Mouse (Mus musculus) left cerebral cortex, adult 8-10 months (tissue): Measurements from ENCODE around the gene Cept1. TPM values are rescaled to one million over a fixed set of nuclear protein-coding genes. Genes with fewer than 3 reads are reported as not detected.

ENCODE experiments used
- DNase-seq, 2 experiments: peaks; one replicate each; pipeline ENCODE4 v3.0.0; 2022; ENCODE audit warnings: low spot score in 2 of 2
- total RNA-seq, 4 experiments: library from RNA; stranded (reverse); gene quantifications; 2 replicates each; pipeline ENCODE4 v1.2.4; 2022

Gene Cept1
- total RNA-seq, 4 experiments from 2014 or later, result 43.1 to 55.1 (median 48.8) TPM

DNA sequence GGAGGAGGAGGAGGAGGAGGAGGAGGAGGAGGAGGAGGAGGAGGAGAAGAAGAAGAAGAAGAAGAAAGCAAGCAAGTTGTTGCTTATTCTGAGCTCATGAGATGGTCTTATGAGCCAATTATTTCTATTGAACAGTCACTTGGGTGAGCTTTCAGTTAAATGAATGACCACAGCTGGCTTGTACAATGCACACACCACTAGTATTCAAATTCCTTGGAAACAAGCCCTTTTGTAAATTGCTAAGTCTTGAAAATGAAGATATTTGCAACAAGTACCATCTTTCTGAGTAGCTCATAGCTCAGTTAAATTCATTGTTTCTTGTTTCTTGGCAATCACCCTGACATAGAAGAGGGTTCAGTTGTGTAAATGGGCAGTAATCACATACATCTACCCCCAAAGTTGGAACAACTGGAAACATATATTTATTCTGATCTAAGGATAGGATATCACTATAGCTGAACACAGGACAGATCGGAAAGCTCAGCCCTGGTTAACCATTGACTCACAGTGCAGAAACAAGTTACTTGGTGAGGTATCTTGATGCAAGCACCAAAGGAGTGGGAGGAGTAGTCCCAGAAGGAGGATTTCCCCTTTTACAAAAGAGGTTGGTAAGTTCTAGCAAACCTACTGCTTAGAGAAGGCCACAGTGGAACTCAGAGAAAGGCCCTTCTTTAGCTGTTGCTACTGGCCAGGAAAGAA, 52.1 kb downstream of the Cept1 start:
- DNase-seq, result no peak

DNA sequence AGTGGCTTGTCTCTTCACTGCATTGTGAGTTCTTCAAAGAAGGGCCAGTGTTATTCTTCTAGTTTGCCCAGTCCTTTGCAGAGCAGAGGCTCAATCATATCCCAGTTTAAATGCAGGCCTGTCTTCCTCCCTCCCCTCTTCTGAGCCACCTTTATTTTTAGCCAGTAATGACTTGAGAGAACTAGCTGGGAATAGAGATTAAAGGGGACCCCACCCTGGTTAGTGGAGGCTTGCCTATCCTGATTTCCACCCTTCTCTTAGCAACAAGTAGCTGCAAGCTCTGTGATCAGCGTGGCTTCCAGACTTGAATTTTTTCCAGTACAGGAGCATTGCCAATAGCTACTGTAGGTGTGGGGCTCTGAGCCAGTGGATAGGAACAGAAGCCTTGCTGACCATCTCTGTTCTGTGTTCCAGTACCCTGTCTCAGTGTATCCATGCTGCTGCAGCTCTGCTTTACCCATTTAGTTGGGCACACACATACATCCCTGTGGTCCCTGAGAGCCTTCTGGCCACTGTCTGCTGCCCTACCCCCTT, 53.1 kb downstream of the Cept1 start:
- no peak for DNase-seq

DNA sequence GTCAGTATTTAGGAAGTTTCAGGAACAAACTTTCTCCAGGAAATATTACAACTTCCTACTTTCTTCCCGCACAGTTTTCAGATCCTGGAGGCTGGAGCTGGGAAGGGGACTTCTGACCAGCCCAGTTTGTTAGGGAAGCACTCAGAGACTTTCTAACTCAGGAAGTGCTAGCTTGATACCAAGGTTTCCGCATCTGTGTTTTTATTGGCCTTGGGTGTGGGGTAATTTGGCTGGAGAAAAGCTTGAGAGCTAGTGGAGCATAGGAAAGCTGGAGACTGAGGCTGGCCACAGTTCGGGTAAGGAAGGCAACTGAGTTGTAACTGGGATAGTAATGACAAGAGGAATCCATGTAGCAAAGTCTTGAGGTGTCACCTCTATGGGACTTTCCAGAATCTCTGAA, 53.7 kb downstream of the Cept1 start:
- DNase-seq, result no peak

DNA sequence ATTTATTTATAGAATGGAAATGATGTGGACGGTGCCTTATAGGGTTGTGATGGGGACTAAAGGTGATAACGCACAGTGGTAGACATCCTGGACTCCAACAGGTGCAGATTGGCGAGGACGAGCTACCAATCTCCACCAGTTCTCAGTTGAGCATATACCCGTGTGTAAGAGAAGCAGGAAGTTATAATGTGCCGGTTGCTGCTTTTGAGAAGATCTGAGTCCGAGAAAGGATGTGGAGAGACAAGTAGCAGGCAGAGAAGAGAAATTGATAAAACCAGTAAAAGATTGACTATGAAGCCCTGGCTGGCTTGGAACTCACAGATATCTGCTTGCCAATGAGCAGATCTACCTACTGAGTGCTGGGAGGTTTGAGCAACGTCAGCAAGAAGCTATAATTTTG, 54.4 kb downstream of the Cept1 start:
- DNase-seq, result no peak

DNA sequence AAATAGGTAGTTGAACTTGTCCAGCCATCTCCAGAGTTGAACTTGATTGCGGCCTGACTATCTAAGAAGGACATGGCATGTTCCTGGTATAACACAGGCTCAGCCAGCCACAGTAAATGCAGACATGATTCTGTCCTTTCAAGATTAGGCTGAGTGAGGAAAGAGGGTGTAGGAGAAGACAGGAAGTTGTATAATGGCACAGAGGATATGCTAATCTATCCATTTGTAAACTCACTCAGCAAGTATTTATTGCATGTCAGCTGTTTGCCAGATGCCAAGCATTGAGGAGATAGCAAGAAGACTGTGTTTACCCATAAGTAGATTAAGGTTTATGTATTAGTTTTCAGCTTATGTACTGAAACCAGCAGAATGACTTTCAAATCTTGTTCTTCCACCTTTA, 54.9 kb downstream of the Cept1 start:
- DNase-seq, result no peak

DNA sequence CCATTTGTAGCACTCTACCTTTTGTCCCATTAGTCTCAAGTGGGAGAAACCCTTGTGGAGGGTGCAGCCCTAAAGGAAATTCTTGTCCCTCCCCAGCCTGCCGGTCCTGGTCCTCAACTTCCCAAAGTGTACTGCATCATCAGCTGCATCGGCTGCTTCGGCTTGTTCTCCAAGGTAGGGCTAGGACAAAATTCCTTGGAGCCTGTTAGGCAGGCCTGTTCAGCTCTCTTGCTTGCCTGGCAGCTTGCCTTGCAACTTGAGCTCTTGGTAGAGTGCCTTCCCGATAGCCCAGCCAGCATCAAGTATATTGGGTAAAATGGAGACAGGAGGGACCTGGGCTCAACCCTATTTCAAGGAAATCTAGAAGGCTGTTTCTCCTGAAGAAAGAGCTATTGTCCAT, 57.4 kb downstream of the Cept1 start:
- no peak for DNase-seq

DNA sequence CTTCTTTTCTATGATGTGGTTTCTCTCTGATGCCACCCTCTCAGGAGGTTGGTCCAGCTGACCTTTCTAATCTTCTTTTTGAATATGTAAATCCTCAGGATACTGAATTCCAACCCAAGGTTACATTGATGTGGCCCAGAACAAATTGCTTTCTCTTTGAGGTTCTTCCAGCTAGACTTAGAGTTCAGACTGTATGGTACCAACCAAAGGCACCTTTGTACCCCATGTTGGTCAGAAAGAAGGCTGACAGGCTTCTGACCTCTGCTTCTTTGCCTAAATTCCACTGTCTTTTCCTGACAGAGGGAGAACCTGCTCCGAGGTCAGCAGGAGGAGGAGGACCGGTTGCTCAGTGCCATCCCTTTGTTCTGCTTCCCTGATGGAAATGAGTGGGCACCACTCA, 60.1 kb downstream of the Cept1 start:
- DNase-seq, result no peak

DNA sequence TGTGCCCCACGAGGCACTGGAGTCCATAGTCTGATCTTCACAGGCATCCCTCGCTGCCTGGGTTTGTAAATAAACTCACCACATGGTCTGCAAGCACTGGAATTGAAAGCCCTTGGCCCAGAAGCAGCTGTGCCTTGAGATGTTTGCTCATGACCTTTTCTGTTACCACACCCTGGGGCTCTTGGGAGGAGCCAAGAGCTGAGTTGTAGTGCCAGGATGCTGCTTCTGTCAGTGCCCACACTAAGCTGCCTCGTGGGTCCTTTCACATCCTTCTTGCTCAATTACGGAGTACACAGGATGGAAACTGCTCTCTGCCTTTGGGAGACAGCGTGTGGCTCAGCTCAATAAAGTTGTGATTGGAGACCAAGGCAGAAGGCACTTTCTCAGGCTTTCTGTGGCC, 61.8 kb downstream of the Cept1 start:
- no peak for DNase-seq

DNA sequence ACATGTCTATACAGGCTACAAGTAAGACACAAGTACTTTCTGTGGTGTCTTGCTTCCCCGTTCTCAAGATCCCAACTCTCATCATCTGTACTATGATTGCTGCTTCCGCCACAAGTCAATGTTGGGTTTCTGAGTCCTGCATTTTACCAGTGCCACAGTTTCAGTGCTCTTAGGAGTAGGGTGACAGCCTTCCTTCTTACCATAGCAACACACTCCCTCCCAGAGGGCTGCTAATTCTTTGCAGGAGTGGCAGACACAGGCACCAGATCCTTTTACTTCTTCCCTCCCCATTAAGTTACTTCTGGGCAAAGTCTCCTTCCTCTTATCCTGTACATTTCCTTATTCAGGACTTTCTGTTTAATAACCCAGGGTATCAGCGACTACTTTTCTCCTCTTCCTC, 62.7 kb downstream of the Cept1 start:
- no peak for DNase-seq

DNA sequence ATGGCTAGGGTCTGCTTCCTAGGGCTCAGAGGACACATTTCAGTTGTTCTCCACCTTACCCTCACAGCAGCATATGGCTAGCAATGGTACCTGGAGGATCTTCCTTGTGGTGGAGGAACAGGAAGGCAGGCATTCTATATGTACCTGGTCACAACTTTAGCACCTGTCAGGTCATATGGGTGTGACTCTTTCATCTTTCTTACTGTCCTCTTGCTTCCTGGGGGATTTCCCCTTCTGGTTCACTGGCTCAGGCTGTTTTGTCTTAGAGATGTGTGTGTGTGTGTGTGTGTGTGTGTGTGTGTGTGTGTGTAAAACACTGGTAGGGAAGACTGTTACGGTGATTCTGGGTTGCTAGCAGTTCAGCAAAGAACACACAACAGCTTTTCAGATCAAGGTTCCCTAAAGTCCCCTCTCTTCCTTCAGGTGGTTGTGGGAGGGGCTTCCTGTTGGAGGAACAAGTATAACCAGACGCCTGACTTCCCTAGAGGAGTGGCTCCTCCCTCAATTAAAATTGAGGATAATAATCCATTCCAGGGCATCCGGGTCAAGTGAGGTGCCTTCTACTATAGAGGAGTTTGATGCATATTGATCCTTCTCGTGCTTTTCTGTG, 63.7 kb downstream of the Cept1 start:
- no peak for DNase-seq

DNA sequence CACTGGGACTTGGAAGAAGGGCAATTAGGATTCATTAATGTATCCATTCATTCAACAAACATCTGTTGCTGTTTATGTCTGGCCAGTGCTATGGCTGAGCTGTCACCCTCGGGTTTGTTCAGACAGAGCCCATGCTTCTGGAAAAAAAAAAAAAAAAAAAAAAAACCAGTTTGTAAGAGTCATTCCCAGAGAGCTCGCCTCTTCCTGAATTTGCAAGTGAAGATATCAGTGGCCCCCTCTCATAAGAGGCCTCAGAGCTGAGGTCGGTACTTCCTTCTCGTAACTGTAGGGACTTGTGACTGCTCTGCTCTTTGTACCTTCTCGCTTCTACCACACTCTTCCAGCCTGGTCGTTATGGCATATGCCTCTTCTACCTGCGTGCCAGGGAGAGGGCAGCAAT, 64.3 kb downstream of the Cept1 start:
- no peak for DNase-seq

DNA sequence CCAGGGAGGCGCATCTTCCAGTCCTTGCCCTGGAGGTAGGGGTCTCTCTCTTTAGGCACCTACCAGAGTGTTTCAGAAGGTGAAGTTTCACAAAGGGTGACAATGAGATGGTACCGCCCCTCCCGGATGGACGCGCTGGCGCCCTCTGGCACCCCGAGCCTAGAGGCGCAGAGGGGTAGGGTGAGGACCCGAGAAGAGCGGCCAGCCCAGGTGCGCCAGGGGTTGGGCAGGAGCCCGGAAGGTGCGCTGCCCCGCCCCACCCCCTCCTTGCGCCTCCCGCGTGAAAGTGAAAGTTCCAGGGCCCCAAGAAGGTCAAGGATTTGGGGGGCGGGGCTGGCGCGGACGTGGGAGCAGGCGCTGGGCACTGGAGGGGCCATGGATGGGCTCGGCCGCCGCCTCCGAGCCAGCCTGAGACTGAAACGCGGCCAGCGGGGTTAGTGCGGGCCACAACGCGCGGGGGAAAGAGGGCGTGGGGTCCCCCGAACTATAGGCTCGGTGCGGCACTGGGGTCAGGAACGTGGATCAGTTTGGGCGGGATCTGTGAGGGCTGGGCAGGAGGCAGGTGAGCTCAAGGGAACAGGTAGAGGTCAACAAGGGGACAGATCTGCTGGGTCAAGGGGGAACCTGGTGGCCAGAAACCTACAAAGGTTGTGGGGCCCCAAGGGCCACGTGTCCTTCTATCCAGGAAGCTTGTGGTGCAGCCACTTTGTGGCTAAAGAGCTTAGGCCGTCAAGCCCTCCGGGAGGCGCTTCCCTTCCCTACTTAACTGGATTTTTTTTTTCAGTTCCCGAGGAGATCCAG, 65.1 kb downstream of the Cept1 start, which contains the start of gene Dennd2d:
Dennd2d (plus strand) TSS at position 125 of the 801 bp plus-strand sequence.
- DNase-seq, result no peak

DNA sequence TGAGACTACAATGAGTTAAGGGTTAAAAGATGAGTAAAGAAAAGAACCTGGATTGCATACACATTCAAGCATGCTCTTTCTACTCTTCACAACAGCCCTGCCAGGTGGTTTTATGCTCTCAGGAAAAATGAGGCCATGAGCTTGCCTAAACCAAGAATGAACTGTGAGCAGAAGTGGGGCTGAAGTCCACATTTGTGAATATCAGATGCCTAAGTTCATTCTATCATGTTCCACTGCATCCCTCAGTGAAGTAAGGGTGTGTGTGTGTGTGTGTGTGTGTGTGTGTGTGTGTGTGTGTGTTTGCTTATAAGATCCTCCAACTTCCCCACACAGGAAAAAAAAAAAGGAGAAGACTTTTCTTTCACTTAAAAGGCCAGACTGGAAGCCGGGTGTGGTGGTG, 70.7 kb downstream of the Cept1 start:
- no peak for DNase-seq

DNA sequence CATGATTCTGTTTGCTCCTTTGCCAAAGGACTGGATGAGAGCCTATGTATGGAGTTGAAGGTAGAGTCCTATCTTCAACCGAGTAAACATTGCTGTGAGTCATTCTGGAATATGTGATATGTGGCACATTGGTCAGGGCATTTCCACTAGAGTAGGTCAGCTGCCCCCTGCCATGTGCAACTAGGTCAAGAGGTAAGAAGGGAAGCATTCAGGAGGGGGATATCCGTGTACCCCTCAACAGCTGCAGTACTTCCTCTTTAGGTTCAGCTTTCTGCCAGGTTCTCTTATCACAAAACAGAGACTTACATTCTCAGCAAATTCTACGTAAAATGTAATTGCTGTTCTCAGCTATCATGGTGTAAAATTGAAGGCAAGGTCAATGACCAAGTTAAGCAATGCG, 73.4 kb downstream of the Cept1 start:
- no peak for DNase-seq

DNA sequence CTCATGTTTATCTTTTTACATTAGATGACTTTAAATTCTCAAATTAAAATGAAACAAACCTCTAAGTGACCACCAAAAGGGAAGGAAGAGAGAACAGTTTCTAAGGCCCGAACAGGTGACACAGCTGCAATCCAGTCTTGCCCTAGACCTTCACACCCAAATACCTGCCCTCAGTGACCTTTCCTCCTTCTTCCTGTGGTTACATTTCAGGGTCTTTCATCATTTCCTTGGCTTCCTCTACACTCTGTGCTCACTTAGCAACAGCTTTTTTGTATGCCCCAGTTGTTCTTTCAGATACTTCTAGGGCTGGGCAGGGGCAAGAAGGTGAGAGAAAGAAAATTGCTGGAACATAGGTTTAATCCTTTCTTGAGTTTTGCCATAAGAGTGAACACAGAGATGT, 82.9 kb downstream of the Cept1 start:
- DNase-seq, result no peak

DNA sequence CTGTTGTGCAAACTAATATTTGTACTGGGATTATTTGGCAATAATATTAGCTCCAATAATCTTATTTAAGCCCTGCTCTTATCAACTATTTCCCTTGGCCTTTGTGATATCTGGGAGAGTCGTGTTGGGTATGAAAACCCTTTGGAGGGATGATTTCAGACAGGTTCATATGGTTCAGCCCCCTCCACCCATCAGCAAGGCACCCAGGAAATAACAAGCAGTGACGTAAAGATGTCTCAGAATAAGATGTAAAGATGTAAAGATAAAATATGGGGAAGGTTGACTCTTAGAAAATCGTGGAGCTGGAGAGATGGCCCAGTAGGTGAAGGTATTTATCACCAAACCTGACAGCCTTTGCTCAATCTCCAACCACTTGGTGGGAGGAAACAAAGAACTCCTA, 85.1 kb downstream of the Cept1 start:
- DNase-seq, result no peak

DNA sequence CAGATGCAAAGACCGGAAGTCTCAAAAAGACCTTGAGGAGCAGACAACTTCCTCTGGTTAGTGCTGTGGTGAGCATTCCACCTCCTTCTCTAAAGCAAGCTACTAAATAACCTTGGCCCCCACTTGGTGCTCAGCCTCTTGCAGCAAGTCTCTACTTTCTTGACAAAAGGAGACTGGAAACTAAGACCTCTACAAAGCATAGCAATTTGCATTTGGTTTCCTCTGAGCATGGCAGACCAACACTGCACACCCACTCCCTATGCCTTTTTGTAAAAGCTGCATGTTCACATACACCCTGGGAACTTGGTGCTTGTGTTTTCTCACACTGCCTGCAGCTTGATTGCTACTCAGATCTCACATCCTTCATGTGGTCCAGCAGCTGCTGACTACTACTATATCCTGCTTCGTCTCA, 85.5 kb downstream of the Cept1 start:
- DNase-seq, result no peak

DNA sequence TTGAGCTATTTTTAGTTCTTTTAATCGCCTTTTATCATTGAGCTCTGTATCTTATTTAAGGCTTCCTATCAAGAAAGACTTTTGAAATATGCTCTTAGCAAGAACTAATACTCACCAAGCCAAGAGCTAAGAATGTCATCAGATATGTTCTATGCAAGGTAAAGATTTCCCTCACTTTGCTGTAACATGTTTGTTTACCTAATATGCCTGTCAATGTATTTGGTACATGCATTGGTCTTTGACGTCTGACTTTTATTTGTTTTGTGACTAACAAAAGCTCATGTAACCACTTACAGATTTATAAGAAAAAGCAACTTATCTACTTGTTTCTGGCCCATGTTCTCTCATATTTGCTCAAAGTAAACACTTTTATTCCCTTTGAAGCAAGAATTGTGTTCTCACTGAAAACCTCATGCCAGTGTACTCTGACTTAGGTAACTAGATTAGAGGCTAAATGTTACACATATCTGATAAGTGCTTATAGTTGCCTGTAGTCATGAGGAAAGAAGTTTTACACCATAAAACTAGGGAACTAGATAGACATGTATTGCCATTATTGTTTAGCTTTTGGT, 90.2 kb downstream of the Cept1 start:
- DNase-seq, result no peak

DNA sequence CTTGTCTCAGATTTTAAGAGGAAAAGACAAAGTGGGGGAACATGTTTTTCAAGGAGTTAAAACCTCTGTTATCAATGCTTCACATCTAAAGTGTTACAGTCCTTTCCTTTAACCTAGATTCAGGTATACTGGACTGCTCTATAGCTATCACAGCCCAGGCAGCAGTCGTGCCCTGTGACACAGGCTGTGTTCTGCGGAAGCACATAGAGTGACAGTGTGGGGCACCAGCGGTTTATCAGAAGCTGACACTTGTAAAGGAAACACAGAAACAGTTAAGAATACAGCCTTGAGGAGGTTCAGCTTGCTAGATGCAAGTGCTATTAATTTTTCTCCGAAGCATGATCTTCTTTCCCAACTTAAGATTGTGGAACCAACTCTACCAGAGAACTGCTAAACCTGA, 95.0 kb downstream of the Cept1 start:
- DNase-seq, result no peak
